Mouse (Mus musculus) adrenal gland, adult 2 months (tissue): ENCODE measurements around the gene St6galnac3. TPM values are rescaled to one million over a fixed set of nuclear protein-coding genes. Genes with fewer than 3 reads are reported as not detected.

Experiments used
- DNase-seq: peaks from one replicate; pipeline ENCODE4 v3.0.0; 2021
- polyA plus RNA-seq: library from polyadenylated mRNA; depleted of rRNA; stranded (reverse); fragments of >200 nt; gene quantifications from 2 replicates; pipeline ENCODE4 v1.2.3, GENCODE M21; 2012
- total RNA-seq, 2 experiments: library from RNA; stranded (reverse); gene quantifications; 2 replicates each; pipeline ENCODE4 v1.2.3; 2021

Gene St6galnac3
- total and polyA plus RNA-seq, 3 experiments, result 0.40 to 16.9 (median 7.9) TPM

- no peak for DNase-seq
These were observed 34.4 kb downstream of the St6galnac3 start for GRCm38 (mm10) chr3:153690553-153690952.

- DNase-seq, result peak; percentile 56
These were observed 35.1 kb downstream of the St6galnac3 start for GRCm38 (mm10) chr3:153689793-153690291.

- DNase-seq, result no peak
These were observed 37.1 kb downstream of the St6galnac3 start for GRCm38 (mm10) chr3:153687896-153688295.

GRCm38 (mm10) chr3:153684909-153685308 is 40.1 kb downstream of the St6galnac3 start:
- DNase-seq, result no peak

- DNase-seq, result no peak
These were observed 42.7 kb downstream of the St6galnac3 start for GRCm38 (mm10) chr3:153682303-153682702.

- no peak for DNase-seq
These were observed 43.3 kb downstream of the St6galnac3 start for GRCm38 (mm10) chr3:153681720-153682119.

GRCm38 (mm10) chr3:153675832-153676231 is 49.1 kb downstream of the St6galnac3 start:
- no peak for DNase-seq

- DNase-seq, result no peak
These were observed 49.9 kb downstream of the St6galnac3 start for GRCm38 (mm10) chr3:153675073-153675472.

- DNase-seq, result no peak
These were observed 50.6 kb downstream of the St6galnac3 start for GRCm38 (mm10) chr3:153674359-153674758.

- DNase-seq, result no peak
These were observed 51.5 kb downstream of the St6galnac3 start for GRCm38 (mm10) chr3:153673451-153673850.

GRCm38 (mm10) chr3:153670953-153671674 is 53.9 kb downstream of the St6galnac3 start:
- no peak for DNase-seq

GRCm38 (mm10) chr3:153669737-153670435 is 55.1 kb downstream of the St6galnac3 start:
- peak; percentile 37 for DNase-seq

GRCm38 (mm10) chr3:153669329-153669728 is 55.6 kb downstream of the St6galnac3 start:
- no peak for DNase-seq

- DNase-seq, result peak; percentile 70
These were observed 56.3 kb downstream of the St6galnac3 start for GRCm38 (mm10) chr3:153668447-153669290.

GRCm38 (mm10) chr3:153664696-153665095 is 60.3 kb downstream of the St6galnac3 start:
- no peak for DNase-seq

- DNase-seq, result no peak
These were observed 61.0 kb downstream of the St6galnac3 start for GRCm38 (mm10) chr3:153663841-153664427.

GRCm38 (mm10) chr3:153662796-153663195 is 62.2 kb downstream of the St6galnac3 start:
- DNase-seq, result no peak

- peak; percentile 73 for DNase-seq
These were observed 63.0 kb downstream of the St6galnac3 start for GRCm38 (mm10) chr3:153661927-153662326.

- no peak for DNase-seq
These were observed 65.3 kb downstream of the St6galnac3 start for GRCm38 (mm10) chr3:153659575-153660168.

GRCm38 (mm10) chr3:153658051-153658777 is 66.8 kb downstream of the St6galnac3 start:
- DNase-seq, result peak; percentile 32

GRCm38 (mm10) chr3:153655071-153655470 is 69.9 kb downstream of the St6galnac3 start:
- DNase-seq, result peak; percentile 33
